Mouse (Mus musculus): ENCODE data around the gene Sptbn4.

- TF ChIP-seq POLR2A (IDR thresholded peaks at IDR 0.05; ENCODE audit: borderline replicate concordance, low read depth, low read length) (no peak), CTCF (IDR thresholded peaks at IDR 0.05; ENCODE audit: low read depth, low read length) (no peak)
These were observed 138.5 kb downstream of the Sptbn4 start for GRCm38 (mm10) chr7:27308821-27309549.
